Mouse (Mus musculus): Measurements from ENCODE around the gene Tmtc2. TPM values are rescaled to one million over a fixed set of nuclear protein-coding genes. Genes with fewer than 3 reads are reported as not detected.

Tmtc2 gene
- polyA plus RNA-seq, 1 experiment from 2014 or later: 4.9 TPM

DNA sequence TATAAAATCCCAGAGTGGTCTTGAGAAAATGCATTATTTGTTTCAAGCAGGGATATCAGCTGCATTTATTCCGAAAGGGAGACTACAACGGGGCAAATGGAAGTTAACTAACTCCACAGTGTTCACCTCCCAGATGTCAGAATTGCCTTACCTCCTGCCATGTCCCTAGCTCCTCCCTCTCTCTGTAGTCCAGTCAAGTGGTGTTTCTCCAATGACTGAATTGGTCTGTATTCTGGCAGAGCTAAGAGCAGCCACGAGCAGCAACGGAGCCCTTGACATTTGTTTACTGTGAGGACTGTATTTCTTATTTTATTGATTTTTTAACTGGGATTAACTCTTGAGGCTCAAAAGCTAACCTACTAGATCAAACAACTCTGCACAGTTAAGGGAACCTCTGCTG, 81.8 kb downstream of the Tmtc2 start:
- no peak overlapping the region for H3K27ac ChIP-seq (ENCODE audit: low read depth, low read length)
- 33% methylated on average over 4 of the region's 4 CpGs for WGBS
- H3K4me1 ChIP-seq (replicated peaks; ENCODE audit: control insufficient read depth, insufficient read depth, low read length): no peaks in the 10 kb centered on the region
- H3K4me3 ChIP-seq (ENCODE audit: low read depth, low read length): no peak overlapping the region
- H3K9ac ChIP-seq (ENCODE audit: low read depth, low read length): no peak overlapping the region
- no peaks in the 10 kb centered on the region for H3K27me3 ChIP-seq (replicated peaks; ENCODE audit: control insufficient read depth, insufficient read depth, low read length)
- TF ChIP-seq CTCF (IDR thresholded peaks at IDR 0.05; ENCODE audit: low read depth): no peak
- H3K4me2 ChIP-seq (replicated peaks; ENCODE audit: low read depth): no peak overlapping the region
- no peaks in the 10 kb centered on the region for H3K9me3 ChIP-seq (ENCODE audit: control insufficient read depth)
- no peak for ATAC-seq
- peaks cover 3% of the 10 kb centered on the region; the same call in 1 of the 2 replicates for H3K36me3 ChIP-seq (ENCODE audit: control insufficient read depth, insufficient read depth)

GRCm38 (mm10) chr10:105490748-105491147, 83.5 kb downstream of the Tmtc2 start:
- Histone ChIP-seq H3K9me3 (ENCODE audit: control insufficient read depth) (no peaks in the 10 kb centered on the region), H3K27ac (ENCODE audit: low read depth, low read length) (no peak overlapping the region), H3K4me1 (replicated peaks; ENCODE audit: control insufficient read depth, insufficient read depth, low read length) (no peaks in the 10 kb centered on the region), H3K4me2 (replicated peaks; ENCODE audit: low read depth) (no peak overlapping the region), H3K4me3 (ENCODE audit: low read depth, low read length) (no peak overlapping the region), H3K36me3 (ENCODE audit: control insufficient read depth, insufficient read depth) (peaks cover 3% of the 10 kb centered on the region; the same call in 1 of the 2 replicates), H3K27me3 (replicated peaks; ENCODE audit: control insufficient read depth, insufficient read depth, low read length) (no peaks in the 10 kb centered on the region), H3K9ac (ENCODE audit: low read depth, low read length) (no peak overlapping the region)
- ATAC-seq: no peak
- TF ChIP-seq CTCF (IDR thresholded peaks at IDR 0.05; ENCODE audit: low read depth): no peak
- WGBS: 85% methylated on average over 4 of the region's 4 CpGs

GRCm38 (mm10) chr10:105489970-105490735, 84.1 kb downstream of the Tmtc2 start:
- ATAC-seq: no peak
- no peaks in the 10 kb centered on the region for H3K27me3 ChIP-seq (replicated peaks; ENCODE audit: control insufficient read depth, insufficient read depth, low read length)
- H3K27ac ChIP-seq (ENCODE audit: low read depth, low read length): no peak overlapping the region
- H3K9ac ChIP-seq (ENCODE audit: low read depth, low read length): no peak overlapping the region
- H3K4me3 ChIP-seq (ENCODE audit: low read depth, low read length): no peak overlapping the region
- peaks cover 3% of the 10 kb centered on the region; the same call in 1 of the 2 replicates for H3K36me3 ChIP-seq (ENCODE audit: control insufficient read depth, insufficient read depth)
- TF ChIP-seq CTCF (IDR thresholded peaks at IDR 0.05; ENCODE audit: low read depth): no peak
- no peaks in the 10 kb centered on the region for H3K9me3 ChIP-seq (ENCODE audit: control insufficient read depth)
- H3K4me1 ChIP-seq (replicated peaks; ENCODE audit: control insufficient read depth, insufficient read depth, low read length): no peaks in the 10 kb centered on the region
- H3K4me2 ChIP-seq (replicated peaks; ENCODE audit: low read depth): no peak overlapping the region
- WGBS: 87% methylated on average over 14 of the region's 14 CpGs

DNA sequence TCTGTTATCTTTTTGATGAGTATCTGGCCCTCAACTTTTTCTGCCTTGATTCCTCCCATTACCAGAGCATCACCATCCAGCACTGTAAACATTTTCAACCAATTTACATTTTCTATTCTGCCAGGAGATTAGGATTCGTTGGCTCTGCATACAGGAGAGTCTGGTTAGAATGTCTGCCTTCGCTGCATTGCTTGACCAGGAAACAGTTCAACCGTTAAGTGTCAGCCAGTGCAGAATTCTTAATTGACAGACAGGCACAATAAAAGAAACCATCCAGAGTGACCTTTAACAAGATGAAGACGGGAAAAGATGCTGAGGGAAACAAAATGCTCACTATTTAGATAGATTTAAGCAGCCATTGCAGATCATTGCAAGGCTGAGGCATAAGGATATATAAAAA, 87.3 kb downstream of the Tmtc2 start:
- no peak overlapping the region for H3K4me2 ChIP-seq (replicated peaks; ENCODE audit: low read depth)
- ATAC-seq: no peak
- no peaks in the 10 kb centered on the region for H3K27me3 ChIP-seq (replicated peaks; ENCODE audit: control insufficient read depth, insufficient read depth, low read length)
- no peak for TF ChIP-seq CTCF (IDR thresholded peaks at IDR 0.05; ENCODE audit: low read depth)
- no peak overlapping the region for H3K27ac ChIP-seq (ENCODE audit: low read depth, low read length)
- no peaks in the 10 kb centered on the region for H3K9me3 ChIP-seq (ENCODE audit: control insufficient read depth)
- H3K4me1 ChIP-seq (replicated peaks; ENCODE audit: control insufficient read depth, insufficient read depth, low read length): no peaks in the 10 kb centered on the region
- WGBS: 55% methylated on average over 4 of the region's 4 CpGs
- H3K4me3 ChIP-seq (ENCODE audit: low read depth, low read length): no peak overlapping the region
- no peak overlapping the region for H3K9ac ChIP-seq (ENCODE audit: low read depth, low read length)
- peaks cover 3% of the 10 kb centered on the region; the same call in 1 of the 2 replicates for H3K36me3 ChIP-seq (ENCODE audit: control insufficient read depth, insufficient read depth)

- Histone ChIP-seq H3K9me3 (ENCODE audit: control insufficient read depth) (no peaks in the 10 kb centered on the region), H3K27ac (ENCODE audit: low read depth, low read length) (no peak overlapping the region), H3K27me3 (replicated peaks; ENCODE audit: control insufficient read depth, insufficient read depth, low read length) (no peaks in the 10 kb centered on the region), H3K4me1 (replicated peaks; ENCODE audit: control insufficient read depth, insufficient read depth, low read length) (no peaks in the 10 kb centered on the region), H3K9ac (ENCODE audit: low read depth, low read length) (no peak overlapping the region), H3K4me3 (ENCODE audit: low read depth, low read length) (no peak overlapping the region), H3K36me3 (ENCODE audit: control insufficient read depth, insufficient read depth) (no peaks in the 10 kb centered on the region), H3K4me2 (replicated peaks; ENCODE audit: low read depth) (no peak overlapping the region)
- no peak for TF ChIP-seq CTCF (IDR thresholded peaks at IDR 0.05; ENCODE audit: low read depth)
- 95% methylated on average over 2 of the region's 2 CpGs for WGBS
- ATAC-seq: no peak
These were observed 89.7 kb downstream of the Tmtc2 start for GRCm38 (mm10) chr10:105484355-105485094.

DNA sequence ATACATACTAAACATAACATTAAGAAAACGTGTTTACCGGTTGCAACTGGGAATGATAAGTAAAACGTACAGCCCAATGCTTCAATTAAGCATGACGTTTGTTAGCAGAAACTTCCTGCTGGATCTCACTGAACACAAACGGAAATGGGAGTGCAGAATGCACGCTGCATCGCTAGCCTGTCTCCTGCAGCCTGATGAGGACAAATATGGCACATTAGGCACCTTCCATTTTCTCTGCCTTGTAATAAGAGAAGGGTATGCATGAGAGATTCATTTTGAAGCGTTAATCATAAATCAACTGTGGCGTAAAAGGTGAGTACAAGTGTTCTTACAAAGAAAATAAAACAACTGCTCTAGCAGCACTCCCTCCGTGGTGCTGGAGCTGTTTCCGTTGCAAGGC, 94.5 kb downstream of the Tmtc2 start:
- no peaks in the 10 kb centered on the region for H3K4me1 ChIP-seq (replicated peaks; ENCODE audit: control insufficient read depth, insufficient read depth, low read length)

More for the DNA sequence above, 94.5 kb downstream of the Tmtc2 start:
- no peak overlapping the region for H3K9ac ChIP-seq (ENCODE audit: low read depth, low read length)
- no peak overlapping the region for H3K4me3 ChIP-seq (ENCODE audit: low read depth, low read length)
- H3K27ac ChIP-seq (ENCODE audit: low read depth, low read length): no peak overlapping the region
- ATAC-seq: no peak
- WGBS: 70% methylated on average over 11 of the region's 11 CpGs
- H3K27me3 ChIP-seq (replicated peaks; ENCODE audit: control insufficient read depth, insufficient read depth, low read length): no peaks in the 10 kb centered on the region
- TF ChIP-seq CTCF (IDR thresholded peaks at IDR 0.05; ENCODE audit: low read depth): no peak
- H3K9me3 ChIP-seq (ENCODE audit: control insufficient read depth): no peaks in the 10 kb centered on the region
- no peaks in the 10 kb centered on the region for H3K36me3 ChIP-seq (ENCODE audit: control insufficient read depth, insufficient read depth)
- no peak overlapping the region for H3K4me2 ChIP-seq (replicated peaks; ENCODE audit: low read depth)

All from intestine, postnatal 0 days (tissue).